Mouse (Mus musculus) adrenal gland, postnatal 25 days (tissue): ENCODE results near the gene Gm15107. TPM values are rescaled to one million over a fixed set of nuclear protein-coding genes. Genes with fewer than 3 reads are reported as not detected.
"Not testable (repeated sequence)": the region's sequence is repeated elsewhere in the genome, so short reads cannot be mapped to it uniquely, and the experiment has no call there.

Experiments
- DNase-seq: peaks from one replicate; pipeline ENCODE4 v3.0.0; 2021; ENCODE audit warnings: mixed read lengths
- long read RNA-seq: library from polyadenylated mRNA; stranded (forward); transcript quantifications from one replicate; pipeline ENCODE4 v2.0.0, GENCODE M21; 2021
- total RNA-seq: library from RNA; stranded (reverse); gene quantifications from 2 replicates; pipeline ENCODE4 v1.2.3, GENCODE M21; 2021

Gene Gm15107
- not detected in 2 replicates for total RNA-seq
- long read RNA-seq = 0 reads

DNA sequence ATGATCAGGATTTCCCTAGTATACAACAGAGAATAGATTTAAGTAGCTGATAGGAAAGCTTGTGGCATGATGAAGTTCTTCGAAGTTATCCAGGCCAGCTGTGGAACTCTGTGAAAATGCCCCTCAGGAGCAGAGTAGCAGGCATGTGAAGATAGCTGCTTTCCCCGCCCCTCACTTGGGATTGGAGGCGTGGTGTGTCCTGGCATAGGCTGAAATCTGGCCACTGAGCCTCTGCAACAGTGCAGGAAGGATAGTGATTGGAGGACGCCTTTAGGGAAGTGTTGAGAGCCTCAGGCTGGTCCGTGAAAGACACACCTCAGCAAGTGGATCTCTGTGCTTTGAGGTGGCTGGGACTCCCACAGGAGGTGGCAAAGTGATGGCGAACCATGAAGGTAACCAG is at the start of gene Gm15107:
Gm15107 (plus strand) TSS at position 301 of the 400 bp plus-strand sequence.
- DNase-seq = not testable (repeated sequence)

Other genes starting within 250 kb of the Gm15107 start
- gene Gm15080, start 187.7 kb upstream of the Gm15107 start, total RNA-seq = not detected in 2 replicates